ENCODE assay signal across 8 mouse cellular contexts in the genomic region with DNA sequence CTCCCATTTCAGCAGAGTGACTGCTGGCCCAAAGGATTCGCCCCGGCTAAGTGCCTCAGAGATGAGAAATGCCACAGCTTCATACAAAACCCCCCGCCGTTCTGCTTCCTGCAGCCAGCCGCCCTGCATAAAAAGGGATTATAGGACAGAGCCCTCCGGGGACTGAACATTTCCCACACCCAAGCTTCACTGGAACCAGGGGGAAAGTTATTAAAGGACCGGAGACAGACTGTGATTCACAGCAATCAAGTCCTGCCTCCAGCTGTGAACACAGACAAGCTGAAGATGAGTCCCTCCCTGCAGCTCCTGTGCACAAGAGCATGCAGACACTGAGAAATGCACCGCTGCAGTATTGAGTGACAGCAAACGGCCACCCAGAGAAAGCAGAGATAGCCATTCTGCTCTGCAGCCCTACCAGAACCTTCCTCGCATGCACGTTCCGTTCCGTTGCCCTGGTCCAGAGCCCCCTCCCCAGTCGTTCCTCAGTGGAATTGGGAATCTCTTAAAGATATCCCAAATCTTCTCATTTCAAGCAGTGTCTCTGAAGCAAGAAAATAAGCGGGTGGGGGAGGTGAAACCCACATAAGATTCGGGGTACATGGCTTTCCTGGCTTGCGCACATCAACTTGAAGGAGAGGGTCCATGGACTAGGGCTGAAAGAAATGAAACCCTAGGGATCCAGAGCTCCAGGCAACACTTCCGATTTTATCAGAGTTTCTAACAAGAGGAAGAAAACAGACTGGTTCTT. TPM values are rescaled to one million over a fixed set of nuclear protein-coding genes. Genes with fewer than 3 reads are reported as not detected.
DNase-seq lines count a peak whose midpoint lies in the region; ATAC-seq and TF ChIP-seq lines count a peak whose summit lies in the region.

No protein-coding gene starts in this region.

- H3K27me3 ChIP-seq in heart, adult 2 months (ENCODE audit: control insufficient read depth, insufficient read depth, low read length) = 0 out of 2 replicates have a peak, but pooled peaks cover 1% of the 10 kb centered on the region
- peaks cover 53% of the 10 kb centered on the region for H3K27me3 ChIP-seq in hindbrain, embryonic 12.5 days
- peaks cover 4% of the 10 kb centered on the region for H3K27me3 ChIP-seq in midbrain, embryonic 16.5 days (ENCODE audit: control insufficient read depth, insufficient read depth, low read depth, low read length)

- peak overlapping the region; percentile 48 for H3K4me2 ChIP-seq in hindbrain, embryonic 12.5 days (replicated peaks)
- peak overlapping the region; percentile 51 for H3K4me2 ChIP-seq in midbrain, embryonic 16.5 days (ENCODE audit: low read length)

- peaks cover 2% of the 10 kb centered on the region; the same call in 1 of the 2 replicates for H3K79me2 ChIP-seq in heart, adult 2 months (replicated peaks; ENCODE audit: control insufficient read depth, insufficient read depth, low read length)

- peak overlapping the region; percentile 42 for H3K4me3 ChIP-seq in heart, adult 2 months
- peak overlapping the region; percentile 14; the same call in 1 of the 2 replicates for H3K4me3 ChIP-seq in hindbrain, embryonic 12.5 days
- peak overlapping the region; percentile 29 for H3K4me3 ChIP-seq in midbrain, embryonic 16.5 days (ENCODE audit: low read depth, low read length)

- no peak for TF ChIP-seq EP300 in heart, adult 2 months (IDR thresholded peaks at IDR 0.05; ENCODE audit: insufficient read depth, low read depth, low read length)

- WGBS in heart, adult 2 months = 8% methylated on average over 18 of the region's 18 CpGs
- WGBS in hindbrain, embryonic 12.5 days = 3% methylated on average over 18 of the region's 18 CpGs
- WGBS in midbrain, embryonic 16.5 days = 2% methylated on average over 18 of the region's 18 CpGs

- DNase-seq in heart, adult 2 months = peak; percentile 25 to 43
- DNase-seq in heart, postnatal 25 days (ENCODE audit: low spot score) = no peak
- DNase-seq in embryo, embryonic 9.5 days (ENCODE audit: extremely low spot score) = peak; percentile 34
- DNase-seq in urinary bladder, postnatal 14 days (ENCODE audit: low spot score) = no peak
- DNase-seq in cerebellum, adult 11 months = no peak
- no peak for DNase-seq in gastrocnemius, adult 8-10 months (ENCODE audit: low spot score in 2 of 2)

- H3K9me3 ChIP-seq in hindbrain, embryonic 12.5 days (replicated peaks) = no peaks in the 10 kb centered on the region
- no peaks in the 10 kb centered on the region for H3K9me3 ChIP-seq in midbrain, embryonic 16.5 days (replicated peaks; ENCODE audit: control insufficient read depth, low read length, poor library complexity, severe bottlenecking)

- no peak for TF ChIP-seq CTCF in heart, adult 2 months (IDR thresholded peaks at IDR 0.05)

- intact Hi-C loops in heart, adult 2 months (cut with DNase I) = loop anchor here (2.0 kb wide), 1 partner anchor 28 kb away; no protein-coding TSS in a partner anchor
- intact Hi-C loops in heart, postnatal 25 days (cut with DNase I) = loop anchor here (2.0 kb wide), 1 partner anchor 28 kb away; no protein-coding TSS in a partner anchor

- no peaks in the 10 kb centered on the region for H3K36me3 ChIP-seq in heart, adult 2 months (ENCODE audit: control insufficient read depth, insufficient read depth, low read length)
- no peaks in the 10 kb centered on the region for H3K36me3 ChIP-seq in hindbrain, embryonic 12.5 days
- no peaks in the 10 kb centered on the region for H3K36me3 ChIP-seq in midbrain, embryonic 16.5 days (ENCODE audit: control insufficient read depth, insufficient read depth, low read length)

- no peak for TF ChIP-seq POLR2A in heart, adult 2 months (IDR thresholded peaks at IDR 0.05; ENCODE audit: insufficient read depth, low read depth, low read length)

- peaks cover 11% of the 10 kb centered on the region for H3K4me1 ChIP-seq in heart, adult 2 months (ENCODE audit: control insufficient read depth, insufficient read depth, low read length)
- H3K4me1 ChIP-seq in hindbrain, embryonic 12.5 days = peaks cover 46% of the 10 kb centered on the region
- H3K4me1 ChIP-seq in midbrain, embryonic 16.5 days (ENCODE audit: control insufficient read depth, insufficient read depth, low read length) = peaks cover 24% of the 10 kb centered on the region

- peak overlapping the region; percentile 61 for H3K9ac ChIP-seq in heart, adult 2 months (ENCODE audit: low read depth, low read length)
- H3K9ac ChIP-seq in hindbrain, embryonic 12.5 days = no peak overlapping the region
- H3K9ac ChIP-seq in midbrain, embryonic 16.5 days (ENCODE audit: low read depth, low read length) = peak overlapping the region; percentile 36

- peak overlapping the region; percentile 69 for H3K27ac ChIP-seq in heart, adult 2 months
- peak overlapping the region; percentile 49 for H3K27ac ChIP-seq in hindbrain, embryonic 12.5 days
- H3K27ac ChIP-seq in midbrain, embryonic 16.5 days (ENCODE audit: low read length) = peak overlapping the region; percentile 44

- ATAC-seq in hindbrain, embryonic 12.5 days (ENCODE audit: low FRiP score) = peak; percentile 51
- ATAC-seq in midbrain, embryonic 16.5 days = peak; percentile 64

RNA-seq across cellular contexts. Expression of a gene that starts 2.8 kb away (rescaled TPM):
- total RNA-seq in heart, adult 2 months (2021) = 100 to 1,000 TPM; 255 to 283 TPM
- polyA plus RNA-seq in heart, adult 2 months (2012; rRNA removed) = 165 and 190 TPM in 2 replicates
- 100 to 1,000 TPM; 253 to 281 TPM for total RNA-seq in heart, postnatal 25 days (2021)
- polyA plus RNA-seq in hindbrain, embryonic 12.5 days (2016; fragmentation: Nextera tagmentation; extraction: Ambion mirVana) = 22.8 and 28.7 TPM in 2 replicates
- 15.1 and 20.7 TPM in 2 replicates for polyA plus RNA-seq in midbrain, embryonic 16.5 days (2015; fragmentation: Nextera tagmentation; extraction: Ambion mirVana)
- 10 to 100 TPM; 40.2 to 94.7 (median 71.0) TPM for total RNA-seq in gastrocnemius, adult 8-10 months (2022)

RNA-seq across cellular contexts. Expression of a gene that starts 20.5 kb away (rescaled TPM):
- total RNA-seq in heart, adult 2 months (2021) = not detected
- 0.12 TPM in 1 of 2 replicates, not detected in the other for polyA plus RNA-seq in heart, adult 2 months (2012; rRNA removed)
- not detected for total RNA-seq in heart, postnatal 25 days (2021)
- polyA plus RNA-seq in hindbrain, embryonic 12.5 days (2016; fragmentation: Nextera tagmentation; extraction: Ambion mirVana) = 0.15 and 0.39 TPM in 2 replicates
- polyA plus RNA-seq in midbrain, embryonic 16.5 days (2015; fragmentation: Nextera tagmentation; extraction: Ambion mirVana) = 0.38 and 0.47 TPM in 2 replicates
- total RNA-seq in gastrocnemius, adult 8-10 months (2022) = under 1 TPM in 1 of 4 experiments, not detected in 3; 0.21 TPM

RNA-seq across cellular contexts. Expression of a gene that starts 29.0 kb away (rescaled TPM):
- total RNA-seq in heart, adult 2 months (2021) = 10 to 100 TPM; 79.8 to 81.6 TPM
- polyA plus RNA-seq in heart, adult 2 months (2012; rRNA removed) = 63.9 and 83.2 TPM in 2 replicates
- total RNA-seq in heart, postnatal 25 days (2021) = 100 to 1,000 TPM in 1 of 2 experiments, 10 to 100 TPM in 1; 88.9 to 101 TPM
- 28.1 and 31.9 TPM in 2 replicates for polyA plus RNA-seq in hindbrain, embryonic 12.5 days (2016; fragmentation: Nextera tagmentation; extraction: Ambion mirVana)
- polyA plus RNA-seq in midbrain, embryonic 16.5 days (2015; fragmentation: Nextera tagmentation; extraction: Ambion mirVana) = 46.8 and 58.3 TPM in 2 replicates
- 10 to 100 TPM; 46.4 to 50.9 (median 50.4) TPM for total RNA-seq in gastrocnemius, adult 8-10 months (2022)

RNA-seq across cellular contexts. Expression of a gene that starts 31.6 kb away (rescaled TPM):
- 1 to 10 TPM; 2.1 to 2.2 TPM for total RNA-seq in heart, adult 2 months (2021)
- polyA plus RNA-seq in heart, adult 2 months (2012; rRNA removed) = 3.9 and 15.3 TPM in 2 replicates
- 1 to 10 TPM; 2.9 to 3.0 TPM for total RNA-seq in heart, postnatal 25 days (2021)
- polyA plus RNA-seq in hindbrain, embryonic 12.5 days (2016; fragmentation: Nextera tagmentation; extraction: Ambion mirVana) = 2.7 and 4.2 TPM in 2 replicates
- 2.1 and 3.1 TPM in 2 replicates for polyA plus RNA-seq in midbrain, embryonic 16.5 days (2015; fragmentation: Nextera tagmentation; extraction: Ambion mirVana)
- 1 to 10 TPM in 2 of 4 experiments, not detected in 2; 1.5 to 6.1 TPM for total RNA-seq in gastrocnemius, adult 8-10 months (2022)

RNA-seq across cellular contexts. Expression of a gene that starts 40.9 kb away (rescaled TPM):
- total RNA-seq in heart, adult 2 months (2021) = 10 to 100 TPM; 12.4 to 15.3 TPM
- polyA plus RNA-seq in heart, adult 2 months (2012; rRNA removed) = 32.7 and 50.8 TPM in 2 replicates
- total RNA-seq in heart, postnatal 25 days (2021) = 10 to 100 TPM; 11.0 to 12.9 TPM
- polyA plus RNA-seq in hindbrain, embryonic 12.5 days (2016; fragmentation: Nextera tagmentation; extraction: Ambion mirVana) = 22.1 and 24.1 TPM in 2 replicates
- polyA plus RNA-seq in midbrain, embryonic 16.5 days (2015; fragmentation: Nextera tagmentation; extraction: Ambion mirVana) = 15.9 and 19.3 TPM in 2 replicates
- total RNA-seq in gastrocnemius, adult 8-10 months (2022) = 1 to 10 TPM in 3 of 4 experiments, under 1 TPM in 1; 0.85 to 3.1 (median 2.3) TPM

Comparison
In these comparisons a context has a peak if more than half of its experiments do, and no peak if none do; other contexts are left out.
1. DNase-seq: peak in heart, adult 2 months (2 of 2) and embryo, embryonic 9.5 days (single experiment); none in heart, postnatal 25 days (single experiment), urinary bladder, postnatal 14 days (single experiment), cerebellum, adult 11 months (single experiment) and gastrocnemius, adult 8-10 months (0 of 2).
2. Peak in every context shown above with its lines, with median percentiles within 50 percentile points of each other: H3K27ac ChIP-seq and H3K4me3 ChIP-seq.